Mouse (Mus musculus) urinary bladder, postnatal 36 days (tissue): Measurements from ENCODE around the gene Rgr.
"Not testable (repeated sequence)": the region's sequence is repeated elsewhere in the genome, so short reads cannot be mapped to it uniquely, and the experiment has no call there.

Source experiments
- DNase-seq, 2 experiments: peaks; one replicate each; pipeline ENCODE4 v3.0.0; 2022; ENCODE audit warnings: low spot score in 2 of 2, mixed read lengths in 1 of 2

Gene Rgr

GRCm38 (mm10) chr14:37002852-37003251 lies 45.9 kb downstream of the Rgr start:
- no peak for DNase-seq

- not testable (repeated sequence) for DNase-seq
These were observed 48.0 kb downstream of the Rgr start for GRCm38 (mm10) chr14:37000780-37001179.

GRCm38 (mm10) chr14:36989784-36990183 lies 59.0 kb downstream of the Rgr start:
- DNase-seq, result no peak

- no peak for DNase-seq
These were observed 63.1 kb downstream of the Rgr start for GRCm38 (mm10) chr14:36985693-36986092.
